Mouse (Mus musculus) G1E (cell line): Measurements from ENCODE around the gene Zfp523. TPM values are rescaled to one million over a fixed set of nuclear protein-coding genes. Genes with fewer than 3 reads are reported as not detected.
A peak's percentile ranks its signal among the peaks of the same experiment; 100 is the strongest.

Experiments used
- ATAC-seq: 2 replicates; pipeline ENCODE4 v1.8.0; 2016; ENCODE audit warnings: mild to moderate bottlenecking; ENCODE audit not compliant: insufficient number of reproducible peaks, poor library complexity, low FRiP score, severe bottlenecking; ENCODE audit errors: extremely low read depth
- DNase-seq: peaks from one replicate; pipeline ENCODE4 v3.0.0; 2012; ENCODE audit warnings: low spot score
- H3K27me3 ChIP-seq: 2 replicates; pipeline ENCODE4 v1.6.1; 2012; ENCODE audit warnings: mild to moderate bottlenecking, low read length, inconsistent platforms; ENCODE audit not compliant: insufficient read depth
- H3K36me3 ChIP-seq: replicated peaks from 2 replicates; pipeline ENCODE3; 2012; ENCODE audit warnings: mild to moderate bottlenecking, inconsistent platforms
- H3K4me1 ChIP-seq: 2 replicates; pipeline ENCODE4 v1.6.1; 2012; ENCODE audit warnings: low read depth, low read length, inconsistent platforms, mixed read lengths; ENCODE audit not compliant: insufficient read depth
- H3K4me3 ChIP-seq: 2 replicates; pipeline ENCODE4 v1.5.1; 2012; ENCODE audit warnings: low read depth, mild to moderate bottlenecking, inconsistent platforms, low read length, moderate library complexity, mixed read lengths
- H3K9me3 ChIP-seq: replicated peaks from 2 replicates; pipeline ENCODE4 v1.6.1; 2012; ENCODE audit warnings: inconsistent platforms
- CTCF ChIP-seq: IDR thresholded peaks from 2 replicates; pipeline ENCODE4 v1.5.1; 2012; ENCODE audit warnings: low read depth, low read length, inconsistent platforms, mixed read lengths
- GATA1 ChIP-seq: IDR thresholded peaks from 2 replicates; pipeline ENCODE4 v1.6.1; 2012; ENCODE audit warnings: borderline replicate concordance, low read length, inconsistent platforms, mixed read lengths
- GATA2 ChIP-seq: IDR thresholded peaks from 2 replicates; pipeline ENCODE4 v1.6.1; 2012; ENCODE audit warnings: low read depth, low read length, inconsistent platforms, borderline replicate concordance
- POLR2AphosphoS5 ChIP-seq: IDR thresholded peaks from 2 replicates; pipeline ENCODE4 v1.6.1; 2012; ENCODE audit warnings: low read depth, low read length, inconsistent platforms; ENCODE audit not compliant: insufficient replicate concordance
- TAL1 ChIP-seq: conservative IDR thresholded peaks from 2 replicates; pipeline ENCODE4 v1.6.1; 2012; ENCODE audit warnings: low read depth, low read length, inconsistent platforms, mixed read lengths
- polyA plus RNA-seq: library from polyadenylated mRNA; stranded (reverse); fragments of >175 nt; gene quantifications from 2 replicates; pipeline ENCODE4 v1.2.3, GENCODE M21; 2012
- total RNA-seq, 2 experiments: library from RNA; stranded (forward) in 1 of 2; stranded (reverse) in 1 of 2; fragments of 200-1000 nt in 1 of 2; fragments of >200 nt in 1 of 2; fragmentation: Nextera tagmentation in 1 of 2; gene quantifications; 2 replicates each; pipeline ENCODE4 v1.2.3; 2014 to 2017

The Zfp523 gene
- total and polyA plus RNA-seq, 3 experiments, result 11.9 to 39.9 (median 20.8) TPM

DNA sequence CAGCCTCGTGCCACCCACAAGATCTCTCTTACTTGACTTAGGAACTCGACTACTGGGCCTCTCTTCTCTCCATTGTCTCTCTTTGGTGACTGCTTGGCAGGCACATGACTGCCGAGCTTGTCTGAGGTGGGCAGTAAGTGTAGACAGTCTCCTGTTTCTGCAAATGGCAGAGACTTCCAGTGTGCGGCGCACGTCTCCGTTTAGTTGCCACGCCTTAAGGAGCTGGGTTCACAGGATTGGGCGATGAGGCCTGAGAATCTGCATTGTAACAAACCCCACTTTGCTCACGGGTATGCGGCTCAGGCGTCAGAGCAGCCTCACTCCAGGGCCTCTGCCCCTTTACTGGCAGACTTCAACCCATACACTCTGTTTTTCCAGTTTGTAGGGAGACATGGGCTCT lies 26.5 kb upstream of the Zfp523 start:
- Histone ChIP-seq H3K9me3 (no peaks in the 10 kb centered on the region), H3K27me3 (peaks cover 43% of the 10 kb centered on the region), H3K4me3 (no peak overlapping the region), H3K36me3 (no peaks in the 10 kb centered on the region), H3K4me1 (no peaks in the 10 kb centered on the region)
- no peak for TF ChIP-seq GATA1
- no peak for TF ChIP-seq CTCF
- TF ChIP-seq TAL1, result no peak
- TF ChIP-seq POLR2AphosphoS5, result no peak
- no peak for TF ChIP-seq GATA2
- ATAC-seq (no peak), DNase-seq (no peak)

DNA sequence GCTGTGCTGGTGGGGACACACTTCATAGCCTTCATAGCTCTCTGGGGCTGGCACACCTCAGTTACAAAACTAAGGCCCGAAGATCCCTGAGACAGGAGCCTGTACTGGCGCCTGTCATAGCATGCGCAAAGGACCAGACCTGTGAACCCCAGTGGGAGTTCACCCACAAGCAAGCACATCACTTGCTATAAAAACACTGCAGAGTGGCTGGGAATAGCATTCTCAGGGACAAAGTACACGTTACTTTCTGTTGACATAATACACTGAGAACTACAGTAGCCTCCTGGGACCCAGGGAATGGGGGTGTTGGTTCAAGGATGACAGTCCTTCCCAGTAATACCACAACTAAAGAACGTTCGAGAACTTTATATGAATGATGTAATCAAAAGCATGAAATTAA lies 23.8 kb upstream of the Zfp523 start:
- no peaks in the 10 kb centered on the region for H3K9me3 ChIP-seq
- H3K27me3 ChIP-seq, result peaks cover 50% of the 10 kb centered on the region
- ATAC-seq, result no peak
- TF ChIP-seq TAL1 (no peak), GATA1 (no peak), CTCF (no peak), POLR2AphosphoS5 (no peak), GATA2 (no peak)
- no peaks in the 10 kb centered on the region for H3K4me1 ChIP-seq
- H3K4me3 ChIP-seq, result no peak overlapping the region
- H3K36me3 ChIP-seq, result no peaks in the 10 kb centered on the region
- no peak for DNase-seq

DNA sequence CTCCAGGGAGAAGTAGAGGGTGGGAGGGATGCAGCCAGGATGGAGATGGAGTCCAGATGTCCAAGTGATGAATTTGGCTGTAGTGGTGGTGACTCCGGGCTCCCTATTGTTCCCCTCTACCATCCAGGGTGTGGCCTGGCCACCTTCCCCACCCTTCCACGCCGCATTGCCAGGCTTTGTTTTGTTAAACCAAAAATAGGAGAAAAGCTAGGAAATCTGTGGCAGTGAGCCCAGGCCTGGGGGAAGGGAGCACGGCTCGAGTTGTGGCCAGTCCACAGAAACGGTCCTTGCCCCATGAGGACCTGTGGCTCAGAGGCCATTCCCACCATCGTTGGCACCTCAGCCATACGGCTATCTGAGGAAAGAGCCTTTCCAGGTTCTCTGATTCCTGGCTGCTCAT lies 22.0 kb upstream of the Zfp523 start:
- no peak overlapping the region for H3K4me3 ChIP-seq
- no peaks in the 10 kb centered on the region for H3K36me3 ChIP-seq
- ATAC-seq (no peak), DNase-seq (no peak)
- H3K9me3 ChIP-seq, result no peaks in the 10 kb centered on the region
- no peaks in the 10 kb centered on the region for H3K4me1 ChIP-seq
- TF ChIP-seq TAL1 (no peak), GATA1 (no peak), POLR2AphosphoS5 (no peak), GATA2 (no peak), CTCF (no peak)
- peaks cover 54% of the 10 kb centered on the region for H3K27me3 ChIP-seq

DNA sequence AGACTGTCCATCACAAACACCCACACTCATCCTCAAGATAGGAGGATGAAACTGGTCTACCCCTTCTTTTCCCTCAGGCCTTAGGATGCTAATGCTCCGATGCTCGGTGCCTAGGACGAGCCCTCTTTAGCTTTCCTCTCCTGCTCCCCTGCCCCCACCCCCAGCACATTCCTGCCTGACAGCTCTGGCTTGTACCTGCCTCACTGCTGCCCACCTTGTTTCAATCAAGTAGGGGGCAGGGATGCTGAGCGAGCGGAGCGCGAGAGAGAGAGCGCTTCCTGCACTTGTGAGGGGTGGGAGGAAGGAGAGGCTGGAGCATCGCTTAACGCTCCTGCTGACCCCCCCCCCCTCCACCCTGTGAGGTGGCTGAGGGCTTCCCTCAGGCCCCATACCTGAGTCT lies 16.6 kb upstream of the Zfp523 start:
- no peak overlapping the region for H3K4me3 ChIP-seq
- no peaks in the 10 kb centered on the region for H3K9me3 ChIP-seq
- DNase-seq, result no peak
- no peak for TF ChIP-seq POLR2AphosphoS5
- TF ChIP-seq TAL1, result no peak
- no peak for TF ChIP-seq GATA2
- TF ChIP-seq CTCF, result no peak
- TF ChIP-seq GATA1, result no peak
- no peak for ATAC-seq
- no peaks in the 10 kb centered on the region for H3K36me3 ChIP-seq
- H3K4me1 ChIP-seq, result no peaks in the 10 kb centered on the region
- H3K27me3 ChIP-seq, result peaks cover 78% of the 10 kb centered on the region

DNA sequence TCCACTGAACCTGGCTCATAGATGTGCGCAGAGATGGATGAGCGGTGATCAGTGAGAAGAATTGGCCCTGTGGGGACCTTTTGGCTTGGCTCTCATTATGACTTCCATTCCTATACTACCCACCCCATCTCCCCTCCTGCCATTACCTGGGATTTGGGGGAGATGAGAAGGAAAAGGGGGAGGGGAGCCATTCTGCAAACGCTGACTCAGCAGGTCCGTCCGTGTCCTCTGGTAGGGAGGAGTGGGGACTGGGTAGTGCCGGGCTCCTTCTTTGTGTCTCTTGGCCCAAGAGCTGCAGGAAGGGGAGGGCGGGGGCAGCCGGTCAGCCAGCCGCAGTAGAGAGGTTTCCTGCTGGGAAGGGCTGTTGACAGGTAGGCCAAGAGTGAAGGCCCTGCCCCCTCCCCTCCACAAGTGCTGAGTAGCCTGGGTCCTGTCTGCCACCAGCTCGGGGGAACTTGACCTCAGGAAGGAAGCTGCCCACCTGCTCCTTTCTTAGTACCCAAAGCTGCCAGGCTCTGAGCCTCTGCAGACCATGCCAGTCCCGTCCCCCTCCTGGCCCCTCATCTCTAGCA lies 15.5 kb upstream of the Zfp523 start:
- H3K27me3 ChIP-seq, result peaks cover 79% of the 10 kb centered on the region
- H3K4me3 ChIP-seq, result no peak overlapping the region
- ATAC-seq (no peak), DNase-seq (no peak)
- H3K4me1 ChIP-seq, result no peaks in the 10 kb centered on the region
- H3K36me3 ChIP-seq, result no peaks in the 10 kb centered on the region
- no peak for TF ChIP-seq GATA1
- no peak for TF ChIP-seq TAL1
- TF ChIP-seq GATA2, result no peak
- TF ChIP-seq POLR2AphosphoS5, result no peak
- H3K9me3 ChIP-seq, result no peaks in the 10 kb centered on the region

DNA sequence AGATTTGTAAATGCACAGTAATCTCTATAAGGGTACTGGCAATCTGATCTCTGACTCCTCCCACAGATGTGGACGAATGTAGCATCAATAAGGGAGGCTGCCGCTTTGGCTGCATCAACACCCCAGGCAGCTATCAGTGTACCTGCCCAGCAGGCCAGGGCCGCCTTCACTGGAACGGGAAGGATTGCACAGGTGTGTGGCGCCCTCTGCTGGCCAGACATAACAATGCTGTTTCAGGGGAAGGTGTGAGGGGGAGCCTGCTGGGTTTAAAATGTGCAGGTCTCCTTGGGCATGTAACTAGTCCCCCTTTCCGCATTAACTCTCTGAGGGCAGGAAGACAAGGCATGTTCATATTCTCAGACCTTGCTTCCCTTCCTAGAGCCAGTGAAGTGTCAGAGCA lies 13.3 kb upstream of the Zfp523 start:
- DNase-seq, result peak; percentile 83
- no peak; the same call in 1 of the 2 replicates for ATAC-seq
- H3K9me3 ChIP-seq, result no peaks in the 10 kb centered on the region
- TF ChIP-seq GATA1, result no peak
- TF ChIP-seq TAL1, result no peak
- TF ChIP-seq POLR2AphosphoS5, result no peak
- TF ChIP-seq CTCF, result peak; percentile 82
- no peak for TF ChIP-seq GATA2
- peaks cover 80% of the 10 kb centered on the region for H3K27me3 ChIP-seq
- no peaks in the 10 kb centered on the region for H3K36me3 ChIP-seq
- H3K4me3 ChIP-seq, result no peak overlapping the region
- no peaks in the 10 kb centered on the region for H3K4me1 ChIP-seq
